In the genomic region with DNA sequence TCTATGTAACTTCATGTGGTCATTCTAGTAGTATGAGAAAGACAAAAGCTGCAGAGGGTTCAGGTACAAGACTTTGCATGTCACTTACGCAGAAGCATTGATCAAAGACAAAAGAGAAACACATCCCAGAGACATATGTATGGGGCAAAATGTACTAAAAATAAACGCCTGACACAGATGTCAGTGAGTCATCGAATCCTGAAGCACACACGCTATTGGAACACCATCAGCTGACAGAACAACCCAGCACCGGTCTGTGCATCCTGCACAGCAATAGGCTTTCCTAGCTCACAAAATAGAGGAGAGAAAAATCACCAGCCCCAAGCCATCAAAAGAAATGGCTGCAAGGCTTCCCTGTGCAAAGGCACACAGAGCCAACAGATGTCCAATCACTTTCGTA, we compare ENCODE assay signal across 21 mouse cellular contexts.
DNase-seq lines count a peak whose midpoint lies in the region; TF ChIP-seq lines count a peak whose summit lies in the region.
"Had no signal": no experiment of that assay in that cellular context is flagged by ENCODE, and none has a peak within 500 bp of the region (broad histone marks: within the 10 kb centered on the region; RNA-seq: fewer than 3 reads in every experiment).

No protein-coding gene starts in this region.

- H3K4me3 ChIP-seq in layer of hippocampus, adult 2 months = no peak overlapping the region
- H3K4me3 ChIP-seq: embryonic facial prominence, embryonic 12.5 days; erythroblast, embryonic 14.5 days; heart, embryonic 13.5 days; megakaryocyte, embryonic 14.5 days had no signal

- peak; percentile 21 to 67 for DNase-seq in left cerebral cortex, postnatal 25 days (ENCODE audit: low spot score in 2 of 2)
- no peak for DNase-seq in left cerebral cortex, postnatal 4 days
- peak; percentile 11 for DNase-seq in NIH3T3 (ENCODE audit: low read depth)
- peak; percentile 57 to 62 for DNase-seq in layer of hippocampus, adult 2 months (ENCODE audit: low spot score in 2 of 2)
- DNase-seq in right cerebral cortex, postnatal 36 days (ENCODE audit: low spot score in 2 of 2) = peak; percentile 19 to 26
- DNase-seq in spleen, postnatal 14 days (ENCODE audit: low spot score in 2 of 2) = no peak
- DNase-seq in urinary bladder, postnatal 36 days (ENCODE audit: low spot score in 2 of 2) = no peak
- DNase-seq: cerebellum, adult 9-11 months; gastrocnemius, postnatal 10 days; heart, adult 11 months; heart, postnatal 36 days; kidney, adult 8-10 months; kidney, postnatal 36 days; lung, adult 18-20 months; lung, postnatal 14 days; retina, postnatal 1 day had no signal

- H3K27ac ChIP-seq in layer of hippocampus, adult 2 months = peak overlapping the region; percentile 69
- H3K27ac ChIP-seq: embryonic facial prominence, embryonic 12.5 days; heart, embryonic 13.5 days; hindbrain, embryonic 14.5 days had no signal

- intact Hi-C loops in left cerebral cortex, postnatal 25 days (cut with DNase I) = no loop called here
- intact Hi-C loops in left cerebral cortex, postnatal 4 days (cut with DNase I) = no loop called here

- TF ChIP-seq CTCF in layer of hippocampus, adult 2 months (conservative IDR thresholded peaks at IDR 0.05) = no peak

Comparison
In these comparisons a context has a peak if more than half of its experiments do, and no peak if none do; other contexts are left out.
1. DNase-seq: peak in left cerebral cortex, postnatal 25 days (2 of 2), NIH3T3 (single experiment), layer of hippocampus, adult 2 months (2 of 2) and right cerebral cortex, postnatal 36 days (2 of 2); none in left cerebral cortex, postnatal 4 days (single experiment), spleen, postnatal 14 days (0 of 2) and urinary bladder, postnatal 36 days (0 of 2).